Mouse (Mus musculus) liver, embryonic 11.5 days (tissue): ENCODE results near the gene Gm4869. TPM values are rescaled to one million over a fixed set of nuclear protein-coding genes. Genes with fewer than 3 reads are reported as not detected.
A peak's percentile ranks its signal among the peaks of the same experiment; 100 is the strongest.

ENCODE experiments used
- ATAC-seq: fragments of 200-750 bp; cut with Nextera tagmentation; replicated peaks from 2 replicates; pipeline ENCODE4 v1.8.0; 2017; ENCODE audit warnings: moderate number of reproducible peaks, mild to moderate bottlenecking, moderate TSS enrichment, moderate library complexity; ENCODE audit not compliant: low FRiP score
- DNase-seq: peaks from one replicate; pipeline ENCODE4 v3.0.0-alpha.2; 2017; ENCODE audit warnings: low spot score
- H3K27ac ChIP-seq: fragments of 300-500 bp; sonication (generic); 2 replicates; pipeline ENCODE4 v1.5.1; 2014; ENCODE audit warnings: mild to moderate bottlenecking, low read depth, low read length, control low read depth
- H3K27me3 ChIP-seq: fragments of 300-500 bp; sonication (generic); replicated peaks from 2 replicates; pipeline ENCODE4 v1.6.1; 2014; ENCODE audit warnings: low read length, mixed read lengths; ENCODE audit not compliant: control insufficient read depth, insufficient read depth
- H3K36me3 ChIP-seq: fragments of 300-500 bp; sonication (generic); 2 replicates; pipeline ENCODE4 v1.6.1; 2014; ENCODE audit warnings: mild to moderate bottlenecking, low read length, moderate library complexity, mixed read lengths; ENCODE audit not compliant: control insufficient read depth, insufficient read depth
- H3K4me1 ChIP-seq: fragments of 300-500 bp; sonication (generic); replicated peaks from 2 replicates; pipeline ENCODE4 v1.6.1; 2014; ENCODE audit warnings: low read length, mixed read lengths; ENCODE audit not compliant: control insufficient read depth, insufficient read depth
- H3K4me2 ChIP-seq: fragments of 300-500 bp; sonication (generic); 2 replicates; pipeline ENCODE4 v1.6.1; 2014; ENCODE audit warnings: mild to moderate bottlenecking, control low read depth, moderate library complexity
- H3K4me3 ChIP-seq: fragments of 300-500 bp; sonication (generic); 2 replicates; pipeline ENCODE4 v1.5.1; 2014; ENCODE audit warnings: low read depth, low read length, control low read depth
- H3K9ac ChIP-seq: fragments of 300-500 bp; sonication (generic); 2 replicates; pipeline ENCODE4 v1.6.1; 2014; ENCODE audit warnings: low read depth, low read length, control low read depth
- H3K9me3 ChIP-seq: fragments of 300-500 bp; sonication (generic); 2 replicates; pipeline ENCODE4 v1.6.1; 2016; ENCODE audit warnings: low read length, inconsistent platforms, mixed read lengths; ENCODE audit not compliant: control insufficient read depth
- WGBS: fragments of 180-500 bp; shearing (Covaris S2); extraction: QIAGEN DNeasy Blood & Tissue Kit; methylation state at CpG from one replicate; pipeline ENCODE4 v1.1.7; 2014; 5-methylcytosine and 5-hydroxymethylcytosine counted together
- microRNA-seq: library from miRNA; unstranded; fragments of <30 nt; microRNA quantifications from one replicate; pipeline ENCODE4, GENCODE M21; 2017; ENCODE audit warnings: borderline number of aligned reads
- polyA plus RNA-seq: library from polyadenylated mRNA; unstranded; fragments of >200 nt; fragmentation: Nextera tagmentation; extraction: Ambion mirVana; gene quantifications from 2 replicates; pipeline ENCODE4 v1.2.1, GENCODE M21; 2014

Gm4869 gene
- polyA plus RNA-seq, 1 experiment from 2014 or later, result not detected

DNA sequence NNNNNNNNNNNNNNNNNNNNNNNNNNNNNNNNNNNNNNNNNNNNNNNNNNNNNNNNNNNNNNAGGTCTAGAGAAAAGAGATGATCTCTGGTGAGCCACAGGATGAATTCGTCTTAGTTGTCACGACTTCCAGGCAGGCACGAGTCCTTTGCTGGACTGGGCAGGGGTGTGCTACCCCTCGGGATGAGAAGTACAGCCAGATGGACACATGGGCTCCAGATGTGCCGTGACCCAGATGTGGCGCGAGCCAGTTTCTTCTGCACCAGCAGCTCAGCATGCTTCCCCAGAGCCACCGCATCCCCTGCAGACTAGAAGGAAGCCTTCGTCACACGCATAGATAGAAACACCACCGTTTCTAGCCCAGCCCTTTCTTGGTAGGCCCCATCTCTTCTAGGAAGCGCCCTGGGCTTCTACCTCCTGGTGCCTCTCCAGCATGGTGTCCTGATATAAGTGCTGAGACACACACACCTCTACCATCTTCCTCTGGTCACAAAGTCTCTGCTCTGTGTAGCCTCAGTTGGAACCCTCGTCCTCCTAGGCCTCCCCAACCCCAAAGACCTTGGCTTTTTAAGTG is 92.8 kb downstream of the Gm4869 start:
- Histone ChIP-seq H3K9me3 (no peaks in the 10 kb centered on the region), H3K27ac (no peak overlapping the region), H3K4me1 (no peaks in the 10 kb centered on the region), H3K9ac (no peak overlapping the region), H3K4me2 (no peak overlapping the region), H3K27me3 (no peaks in the 10 kb centered on the region), H3K36me3 (no peaks in the 10 kb centered on the region), H3K4me3 (no peak overlapping the region)
- 70% methylated on average over 13 of the region's 13 CpGs for WGBS
- DNase-seq (no peak), ATAC-seq (peak; percentile 70)

DNA sequence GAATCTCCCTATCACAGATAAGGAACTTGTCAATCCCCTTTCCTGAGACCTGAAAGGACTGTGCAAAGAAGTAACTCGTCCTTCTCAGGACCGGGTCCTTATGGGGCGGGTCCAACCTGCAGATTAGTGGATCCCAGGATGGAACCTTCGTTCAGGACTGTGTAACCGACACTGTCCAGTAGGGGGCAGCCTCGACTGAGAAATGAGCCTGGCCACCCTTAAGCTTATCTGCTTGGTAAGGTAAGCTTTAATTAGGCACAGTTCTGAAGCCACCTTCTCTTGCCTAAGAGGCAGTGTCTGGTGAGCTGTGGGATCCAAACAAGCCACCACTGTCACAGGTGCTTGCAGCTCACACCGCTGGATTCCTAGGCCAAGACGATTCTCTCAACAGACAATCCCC is 94.7 kb downstream of the Gm4869 start:
- no peak overlapping the region for H3K4me3 ChIP-seq
- H3K9ac ChIP-seq, result no peak overlapping the region
- ATAC-seq, result peak; percentile 24; the same call in 1 of the 2 replicates
- no peak overlapping the region for H3K27ac ChIP-seq
- no peaks in the 10 kb centered on the region for H3K9me3 ChIP-seq
- no peaks in the 10 kb centered on the region for H3K36me3 ChIP-seq
- peak; percentile 69 for DNase-seq
- no peaks in the 10 kb centered on the region for H3K4me1 ChIP-seq
- H3K27me3 ChIP-seq, result no peaks in the 10 kb centered on the region
- 11% methylated on average over 8 of the region's 8 CpGs for WGBS
- no peak overlapping the region for H3K4me2 ChIP-seq

DNA sequence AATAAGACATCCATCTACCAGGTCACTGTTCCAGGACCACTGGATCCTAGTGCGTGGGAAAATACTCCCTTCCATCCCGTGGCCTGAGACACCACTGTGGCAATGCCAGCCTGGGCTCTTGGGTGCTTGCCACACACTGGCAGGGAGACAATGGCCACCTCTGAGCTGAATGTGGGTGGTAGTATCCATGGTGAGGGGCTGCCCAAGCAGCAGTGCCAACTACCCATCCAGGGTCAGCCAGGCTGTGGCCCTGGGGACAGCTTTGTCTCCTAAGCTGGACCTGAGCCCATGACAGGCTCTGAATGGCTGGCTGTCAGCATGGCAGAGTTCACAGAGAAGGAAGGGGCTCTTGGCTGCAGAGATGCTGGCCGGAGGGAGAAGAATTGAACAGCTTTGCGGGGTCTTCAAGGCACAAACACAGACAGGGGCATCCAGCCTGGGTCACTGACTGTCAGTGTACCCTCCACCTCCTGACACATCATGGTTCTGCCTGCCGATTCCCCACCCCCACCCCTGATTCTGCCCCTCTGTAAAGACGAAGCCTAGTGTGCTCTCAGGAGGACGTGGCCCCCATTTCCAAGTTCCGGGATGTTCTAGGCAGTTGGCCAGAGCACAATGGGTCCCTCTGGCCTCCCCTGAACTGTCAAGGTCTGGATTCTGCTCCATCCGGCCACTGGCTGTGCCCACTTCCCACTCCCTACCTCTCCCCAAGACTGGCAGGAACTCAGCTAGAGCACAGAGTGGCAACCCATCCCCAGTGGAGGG is 97.5 kb downstream of the Gm4869 start:
- 70% methylated on average over 9 of the region's 9 CpGs for WGBS
- H3K36me3 ChIP-seq, result no peaks in the 10 kb centered on the region
- H3K27me3 ChIP-seq, result no peaks in the 10 kb centered on the region
- H3K9ac ChIP-seq, result no peak overlapping the region
- H3K27ac ChIP-seq, result no peak overlapping the region
- H3K4me3 ChIP-seq, result no peak overlapping the region
- ATAC-seq, result no peak
- H3K9me3 ChIP-seq, result no peaks in the 10 kb centered on the region
- no peak for DNase-seq
- no peaks in the 10 kb centered on the region for H3K4me1 ChIP-seq
- H3K4me2 ChIP-seq, result no peak overlapping the region

Small RNA genes within 50 kb of the gene (microRNA-seq; reads per million reads assigned to microRNA genes)
- 1.8 reads per million for gene Mir7038

Other genes starting within 250 kb of the Gm4869 start
- gene Mad1l1, start 124.1 kb upstream of the Gm4869 start, polyA plus RNA-seq, result 43.0 and 43.4 TPM in 2 replicates
- 58.3 and 62.3 TPM in 2 replicates for gene Nudt1, start 124.0 kb upstream of the Gm4869 start, polyA plus RNA-seq
- gene Mrm2, start 113.7 kb upstream of the Gm4869 start, polyA plus RNA-seq, result 20.2 and 21.7 TPM in 2 replicates
- gene Snx8, start 56.4 kb upstream of the Gm4869 start, polyA plus RNA-seq, result 10.6 and 10.7 TPM in 2 replicates
- 210 and 213 TPM in 2 replicates for gene Eif3b, start 26.3 kb upstream of the Gm4869 start, polyA plus RNA-seq
- 19.1 and 20.6 TPM in 2 replicates for gene Chst12, start 59.9 kb downstream of the Gm4869 start, polyA plus RNA-seq
- 1.8 and 2.6 TPM in 2 replicates for gene Grifin, start 119.4 kb downstream of the Gm4869 start, polyA plus RNA-seq
- 10.6 and 11.0 TPM in 2 replicates for gene Lfng, start 161.7 kb downstream of the Gm4869 start, polyA plus RNA-seq
- 24.3 and 26.5 TPM in 2 replicates for gene Ttyh3, start 203.4 kb downstream of the Gm4869 start, polyA plus RNA-seq